Mouse (Mus musculus) heart, postnatal 4 days (tissue): Measurements from ENCODE around the gene Slc35e3. TPM values are rescaled to one million over a fixed set of nuclear protein-coding genes. Genes with fewer than 3 reads are reported as not detected.

Experiments used
- DNase-seq: peaks from one replicate; pipeline ENCODE4 v3.0.0; 2021
- total RNA-seq, 2 experiments: library from RNA; stranded (reverse); gene quantifications; 2 replicates each; pipeline ENCODE4 v1.2.3; 2021

Gene Slc35e3
- total RNA-seq, 2 experiments from 2014 or later: 7.3 to 8.8 TPM

GRCm38 (mm10) chr10:117696827-117697560 lies 49.2 kb downstream of the Slc35e3 start:
- DNase-seq: no peak

- DNase-seq: no peak
Measured at GRCm38 (mm10) chr10:117696021-117696826, 49.9 kb downstream of the Slc35e3 start.

- no peak for DNase-seq
Measured at GRCm38 (mm10) chr10:117695605-117696004, 50.6 kb downstream of the Slc35e3 start.

GRCm38 (mm10) chr10:117695027-117695426 lies 51.1 kb downstream of the Slc35e3 start:
- DNase-seq: no peak

- DNase-seq: no peak
Measured at GRCm38 (mm10) chr10:117694255-117694953, 51.8 kb downstream of the Slc35e3 start.

- no peak for DNase-seq
Measured at GRCm38 (mm10) chr10:117692953-117693352, 53.2 kb downstream of the Slc35e3 start.

GRCm38 (mm10) chr10:117692173-117692572 lies 54.0 kb downstream of the Slc35e3 start:
- DNase-seq: no peak

- DNase-seq: no peak
Measured at GRCm38 (mm10) chr10:117691389-117691968, 54.7 kb downstream of the Slc35e3 start.

- no peak for DNase-seq
Measured at GRCm38 (mm10) chr10:117690770-117691296, 55.3 kb downstream of the Slc35e3 start.

GRCm38 (mm10) chr10:117690101-117690352 lies 56.1 kb downstream of the Slc35e3 start:
- no peak for DNase-seq

- DNase-seq: no peak
Measured at GRCm38 (mm10) chr10:117689297-117690100, 56.7 kb downstream of the Slc35e3 start.

GRCm38 (mm10) chr10:117688204-117689151 lies 57.7 kb downstream of the Slc35e3 start:
- peak; percentile 27 for DNase-seq

- peak; percentile 17 for DNase-seq
Measured at GRCm38 (mm10) chr10:117687577-117687976, 58.6 kb downstream of the Slc35e3 start.

- no peak for DNase-seq
Measured at GRCm38 (mm10) chr10:117687018-117687417, 59.1 kb downstream of the Slc35e3 start.

- no peak for DNase-seq
Measured at GRCm38 (mm10) chr10:117685849-117686591, 60.1 kb downstream of the Slc35e3 start.

- no peak for DNase-seq
Measured at GRCm38 (mm10) chr10:117685171-117685848, 60.9 kb downstream of the Slc35e3 start.

GRCm38 (mm10) chr10:117684298-117685170 lies 61.6 kb downstream of the Slc35e3 start:
- DNase-seq: no peak

GRCm38 (mm10) chr10:117683734-117684037 lies 62.5 kb downstream of the Slc35e3 start:
- DNase-seq: no peak
